Mouse (Mus musculus): ENCODE data around the gene Acr. TPM values are rescaled to one million over a fixed set of nuclear protein-coding genes. Genes with fewer than 3 reads are reported as not detected.

Gene Acr
- not detected for total RNA-seq (2021)
- long read RNA-seq, experiment 1: 0 reads
- long read RNA-seq, experiment 2: 0 reads

GRCm38 (mm10) chr15:89568114-89568513 lies at the start of gene Acr:
TSS of gene Acr (plus strand) at chr15:89568326.
- DNase-seq (ENCODE audit: low spot score): no peak

GRCm38 (mm10) chr15:89521951-89522350 lies 46.2 kb upstream of the Acr start:
- no peak for DNase-seq (ENCODE audit: low spot score)

- no peak for DNase-seq (ENCODE audit: low spot score)
These were observed 45.4 kb upstream of the Acr start for GRCm38 (mm10) chr15:89522566-89523282.

- no peak for DNase-seq (ENCODE audit: low spot score)
These were observed 44.8 kb upstream of the Acr start for GRCm38 (mm10) chr15:89523283-89523832.

- no peak for DNase-seq (ENCODE audit: low spot score)
These were observed 44.0 kb upstream of the Acr start for GRCm38 (mm10) chr15:89524001-89524571.

GRCm38 (mm10) chr15:89524611-89525415 lies 43.3 kb upstream of the Acr start:
- no peak for DNase-seq (ENCODE audit: low spot score)

- no peak for DNase-seq (ENCODE audit: low spot score)
These were observed 42.7 kb upstream of the Acr start for GRCm38 (mm10) chr15:89525464-89525863.

- no peak for DNase-seq (ENCODE audit: low spot score)
These were observed 42.2 kb upstream of the Acr start for GRCm38 (mm10) chr15:89525896-89526295.

GRCm38 (mm10) chr15:89526776-89527325 lies 41.3 kb upstream of the Acr start:
- no peak for DNase-seq (ENCODE audit: low spot score)

- DNase-seq (ENCODE audit: low spot score): no peak
These were observed 40.7 kb upstream of the Acr start for GRCm38 (mm10) chr15:89527466-89527865.

- DNase-seq (ENCODE audit: low spot score): no peak
These were observed 39.8 kb upstream of the Acr start for GRCm38 (mm10) chr15:89528201-89528850.

- no peak for DNase-seq (ENCODE audit: low spot score)
These were observed 39.2 kb upstream of the Acr start for GRCm38 (mm10) chr15:89528923-89529322.

GRCm38 (mm10) chr15:89530336-89530735 lies 37.8 kb upstream of the Acr start:
- DNase-seq (ENCODE audit: low spot score): peak; percentile 42

GRCm38 (mm10) chr15:89531399-89531798 lies 36.7 kb upstream of the Acr start:
- DNase-seq (ENCODE audit: low spot score): no peak

GRCm38 (mm10) chr15:89532026-89532923 lies 35.9 kb upstream of the Acr start:
- no peak for DNase-seq (ENCODE audit: low spot score)

GRCm38 (mm10) chr15:89532924-89533842 lies 34.9 kb upstream of the Acr start:
- DNase-seq (ENCODE audit: low spot score): no peak

- no peak for DNase-seq (ENCODE audit: low spot score)
These were observed 34.3 kb upstream of the Acr start for GRCm38 (mm10) chr15:89533843-89534207.

- DNase-seq (ENCODE audit: low spot score): no peak
These were observed 24.0 kb upstream of the Acr start for GRCm38 (mm10) chr15:89544171-89544570.

- DNase-seq (ENCODE audit: low spot score): no peak
These were observed 20.8 kb upstream of the Acr start for GRCm38 (mm10) chr15:89547321-89547720.
